Mouse (Mus musculus) E14TG2a.4 (cell line): ENCODE data around the gene Gm266.

Experiments used
- H3K27me3 ChIP-seq: 2 replicates; pipeline ENCODE4 v1.6.1; 2014; ENCODE audit warnings: low read length, control low read depth; ENCODE audit not compliant: insufficient read depth
- H3K36me3 ChIP-seq: 2 replicates; pipeline ENCODE4 v1.6.1; 2014; ENCODE audit warnings: low read length, control low read depth; ENCODE audit not compliant: insufficient read depth
- H3K4me1 ChIP-seq: replicated peaks from 2 replicates; pipeline ENCODE4 v1.6.1; 2014; ENCODE audit warnings: low read depth, low read length, control low read depth
- H3K4me3 ChIP-seq: replicated peaks from 2 replicates; pipeline ENCODE4 v1.5.1; 2014; ENCODE audit warnings: mild to moderate bottlenecking, low read length
- H3K9me3 ChIP-seq: 2 replicates; pipeline ENCODE4 v1.6.1; 2014; ENCODE audit warnings: low read length, control low read depth
- CTCF ChIP-seq: conservative IDR thresholded peaks from 2 replicates; pipeline ENCODE4 v1.5.1; 2014; ENCODE audit warnings: low read length
- NANOG ChIP-seq: IDR thresholded peaks from 2 replicates; pipeline ENCODE4 v1.6.1; 2014; ENCODE audit warnings: borderline replicate concordance, low read length, mixed read lengths
- POU5F1 ChIP-seq: IDR thresholded peaks from 2 replicates; pipeline ENCODE4 v1.6.1; 2014; ENCODE audit warnings: low read length, borderline replicate concordance

Gene Gm266

GRCm38 (mm10) chr12:111471119-111471518 is 14.5 kb downstream of the Gm266 start:
- Histone ChIP-seq H3K4me1 (no peaks in the 10 kb centered on the region), H3K36me3 (no peaks in the 10 kb centered on the region), H3K27me3 (peaks cover 28% of the 10 kb centered on the region), H3K4me3 (no peak overlapping the region), H3K9me3 (peaks cover 5% of the 10 kb centered on the region)
- TF ChIP-seq NANOG, result no peak
- TF ChIP-seq CTCF, result no peak
- TF ChIP-seq POU5F1, result no peak

- Histone ChIP-seq H3K36me3 (no peaks in the 10 kb centered on the region), H3K27me3 (peaks cover 31% of the 10 kb centered on the region), H3K4me1 (no peaks in the 10 kb centered on the region), H3K4me3 (no peak overlapping the region), H3K9me3 (peaks cover 5% of the 10 kb centered on the region)
- no peak for TF ChIP-seq NANOG
- TF ChIP-seq CTCF, result peak; percentile 78
Observed at GRCm38 (mm10) chr12:111469507-111469906, 16.1 kb downstream of the Gm266 start.

- Histone ChIP-seq H3K27me3 (peaks cover 34% of the 10 kb centered on the region), H3K4me3 (no peak overlapping the region), H3K9me3 (peaks cover 5% of the 10 kb centered on the region), H3K36me3 (no peaks in the 10 kb centered on the region), H3K4me1 (peaks cover 5% of the 10 kb centered on the region; the same call in 1 of the 2 replicates)
- TF ChIP-seq CTCF (no peak), NANOG (no peak), POU5F1 (no peak)
Observed at GRCm38 (mm10) chr12:111468206-111468605, 17.4 kb downstream of the Gm266 start.

- Histone ChIP-seq H3K4me3 (no peak overlapping the region), H3K4me1 (peaks cover 5% of the 10 kb centered on the region; the same call in 1 of the 2 replicates), H3K36me3 (no peaks in the 10 kb centered on the region), H3K27me3 (peaks cover 39% of the 10 kb centered on the region), H3K9me3 (peaks cover 5% of the 10 kb centered on the region)
- TF ChIP-seq CTCF, result no peak
- no peak for TF ChIP-seq POU5F1
- no peak for TF ChIP-seq NANOG
Observed at GRCm38 (mm10) chr12:111466369-111466768, 19.3 kb downstream of the Gm266 start.

GRCm38 (mm10) chr12:111463570-111463969 is 22.1 kb downstream of the Gm266 start:
- Histone ChIP-seq H3K4me1 (peaks cover 5% of the 10 kb centered on the region), H3K36me3 (no peaks in the 10 kb centered on the region), H3K27me3 (peaks cover 48% of the 10 kb centered on the region), H3K4me3 (no peak overlapping the region), H3K9me3 (peaks cover 5% of the 10 kb centered on the region)
- TF ChIP-seq NANOG, result no peak

GRCm38 (mm10) chr12:111457742-111458141 is 27.9 kb downstream of the Gm266 start:
- peaks cover 12% of the 10 kb centered on the region for H3K4me1 ChIP-seq
- H3K36me3 ChIP-seq, result no peaks in the 10 kb centered on the region
- no peaks in the 10 kb centered on the region for H3K9me3 ChIP-seq
- H3K27me3 ChIP-seq, result peaks cover 82% of the 10 kb centered on the region
- no peak for TF ChIP-seq POU5F1
- TF ChIP-seq CTCF, result no peak
- no peak for TF ChIP-seq NANOG
- H3K4me3 ChIP-seq, result no peak overlapping the region

GRCm38 (mm10) chr12:111455860-111456259 is 29.8 kb downstream of the Gm266 start:
- no peak for TF ChIP-seq NANOG
- no peak for TF ChIP-seq POU5F1
- no peak for TF ChIP-seq CTCF
- no peaks in the 10 kb centered on the region for H3K9me3 ChIP-seq
- H3K4me3 ChIP-seq, result no peak overlapping the region
- H3K36me3 ChIP-seq, result no peaks in the 10 kb centered on the region
- H3K4me1 ChIP-seq, result peaks cover 17% of the 10 kb centered on the region
- H3K27me3 ChIP-seq, result peaks cover 92% of the 10 kb centered on the region

- Histone ChIP-seq H3K4me1 (peaks cover 22% of the 10 kb centered on the region), H3K36me3 (no peaks in the 10 kb centered on the region), H3K27me3 (peaks cover 94% of the 10 kb centered on the region), H3K4me3 (no peak overlapping the region), H3K9me3 (no peaks in the 10 kb centered on the region)
- no peak for TF ChIP-seq NANOG
- no peak for TF ChIP-seq POU5F1
- TF ChIP-seq CTCF, result no peak
Observed at GRCm38 (mm10) chr12:111455311-111455846, 30.2 kb downstream of the Gm266 start.
